Mouse (Mus musculus): ENCODE results near the gene Mcmbp. TPM values are rescaled to one million over a fixed set of nuclear protein-coding genes. Genes with fewer than 3 reads are reported as not detected.

Gene Mcmbp
- total and polyA plus RNA-seq, 3 experiments: 44.6 to 91.1 TPM; not detected in 1

- H3K79me2 ChIP-seq (ENCODE audit: control insufficient read depth, insufficient read depth, low read length, poor library complexity): peaks cover 51% of the 10 kb centered on the region
- H3K27ac ChIP-seq (ENCODE audit: control insufficient read depth, low read depth, low read length): peak overlapping the region; percentile 54
- no peaks in the 10 kb centered on the region for H3K9me3 ChIP-seq (replicated peaks; ENCODE audit: insufficient read depth, low read length)
- no peaks in the 10 kb centered on the region for H3K27me3 ChIP-seq (ENCODE audit: control insufficient read depth in 1 of 2, insufficient read depth in 2 of 2, low read length in 2 of 2)
- TF ChIP-seq TCF12 (IDR thresholded peaks at IDR 0.05; ENCODE audit: low read depth, low read length) (no peak), HCFC1 (IDR thresholded peaks at IDR 0.05; ENCODE audit: low read depth, low read length) (peak; percentile 62), CHD2 (IDR thresholded peaks at IDR 0.05; ENCODE audit: low read length) (no peak), GATA1 (IDR thresholded peaks at IDR 0.05; ENCODE audit: low read depth, low read length) (no peak), ZMIZ1 (IDR thresholded peaks at IDR 0.05; ENCODE audit: low read depth, low read length) (no peak), SIN3A (IDR thresholded peaks at IDR 0.05; ENCODE audit: low read length) (peak; percentile 76; the same call in 1 of the 2 replicates), USF2 (IDR thresholded peaks at IDR 0.05; ENCODE audit: borderline replicate concordance in 1 of 2, insufficient read depth in 1 of 2, low read depth in 1 of 2, low read length in 2 of 2) (no peak), RAD21 (IDR thresholded peaks at IDR 0.05; ENCODE audit: low read depth, low read length) (no peak), POLR2AphosphoS5 (IDR thresholded peaks at IDR 0.05; ENCODE audit: borderline replicate concordance, low read depth, low read length) (no peak), TBP (IDR thresholded peaks at IDR 0.05; ENCODE audit: low read depth, low read length) (0 out of 2 replicates have a peak, but pooled peaks have one; percentile 12), ZKSCAN1 (IDR thresholded peaks at IDR 0.05; ENCODE audit: low read depth, low read length) (no peak; the same call in 1 of the 2 replicates), ELF1 (IDR thresholded peaks at IDR 0.05; ENCODE audit: low read depth, low read length) (peak; percentile 64; the same call in 1 of the 2 replicates), ZNF384 (IDR thresholded peaks at IDR 0.05; ENCODE audit: low read depth, low read length) (peak; percentile 94), TAL1 (IDR thresholded peaks at IDR 0.05; ENCODE audit: low read length) (no peak), MEF2A (IDR thresholded peaks at IDR 0.05; ENCODE audit: extremely low read depth, insufficient replicate concordance, low read depth, low read length, poor library complexity, severe bottlenecking) (no peak), MXI1 (IDR thresholded peaks at IDR 0.05; ENCODE audit: low read depth, low read length) (peak; percentile 61), ZC3H11A (IDR thresholded peaks at IDR 0.05; ENCODE audit: low read depth, low read length) (no peak), BHLHE40 (IDR thresholded peaks at IDR 0.05; ENCODE audit: borderline replicate concordance, low read depth, low read length) (no peak), POLR2A (IDR thresholded peaks at IDR 0.05; ENCODE audit: control insufficient read depth in 1 of 2, insufficient read depth in 1 of 2, low read depth in 1 of 2, low read length in 2 of 2, poor library complexity in 1 of 2) (no peak), NRF1 (IDR thresholded peaks at IDR 0.05; ENCODE audit: insufficient read depth, low read depth, low read length, poor library complexity, severe bottlenecking) (no peak), EP300 (IDR thresholded peaks at IDR 0.05; ENCODE audit: low read depth in 1 of 2, low read length in 2 of 2) (no peak), CHD1 (IDR thresholded peaks at IDR 0.05; ENCODE audit: low read depth, low read length) (0 out of 2 replicates have a peak, but pooled peaks have one; percentile 82), RCOR1 (IDR thresholded peaks at IDR 0.05; ENCODE audit: low read depth, low read length) (no peak), MAZ (IDR thresholded peaks at IDR 0.05; ENCODE audit: low read depth, low read length) (no peak; the same call in 1 of the 2 replicates), GABPA (IDR thresholded peaks at IDR 0.05; ENCODE audit: low read depth, low read length) (no peak)
- peak overlapping the region; percentile 93 for H3K9ac ChIP-seq (ENCODE audit: control insufficient read depth, low read depth, low read length, poor library complexity, severe bottlenecking)
- peak; percentile 75 for DNase-seq (ENCODE audit: low read depth, low spot score)
- peaks cover 3 to 26% of the 10 kb centered on the region in 2 experiments; a peak in 2 of 4 replicates for H3K4me1 ChIP-seq (ENCODE audit: control insufficient read depth in 1 of 2, insufficient read depth in 2 of 2, low read length in 2 of 2)
- peak overlapping the region; percentile 85 to 86 for H3K4me3 ChIP-seq (ENCODE audit: control insufficient read depth in 1 of 2, insufficient read depth in 1 of 2, low read depth in 2 of 2, low read length in 2 of 2)
- peaks cover 1 to 27% of the 10 kb centered on the region in 2 experiments for H3K36me3 ChIP-seq (ENCODE audit: control insufficient read depth in 1 of 2, insufficient read depth in 2 of 2, low read length in 2 of 2)
These were observed 625 bp downstream of the Mcmbp start for GRCm38 (mm10) chr7:128739462-128740277.
